Mouse (Mus musculus) urinary bladder, adult 2 months (tissue): Measurements from ENCODE around the gene Fam124a. TPM values are rescaled to one million over a fixed set of nuclear protein-coding genes. Genes with fewer than 3 reads are reported as not detected.
"Not testable (repeated sequence)": the region's sequence is repeated elsewhere in the genome, so short reads cannot be mapped to it uniquely, and the experiment has no call there.

ENCODE experiments used
- DNase-seq: peaks from one replicate; pipeline ENCODE4 v3.0.0; 2022; ENCODE audit warnings: low spot score
- polyA plus RNA-seq: library from polyadenylated mRNA; depleted of rRNA; stranded (reverse); fragments of >200 nt; gene quantifications from 2 replicates; pipeline ENCODE4 v1.2.3, GENCODE M21; 2012

Fam124a gene
- polyA plus RNA-seq, 1 experiment, result 13.8 TPM

DNA sequence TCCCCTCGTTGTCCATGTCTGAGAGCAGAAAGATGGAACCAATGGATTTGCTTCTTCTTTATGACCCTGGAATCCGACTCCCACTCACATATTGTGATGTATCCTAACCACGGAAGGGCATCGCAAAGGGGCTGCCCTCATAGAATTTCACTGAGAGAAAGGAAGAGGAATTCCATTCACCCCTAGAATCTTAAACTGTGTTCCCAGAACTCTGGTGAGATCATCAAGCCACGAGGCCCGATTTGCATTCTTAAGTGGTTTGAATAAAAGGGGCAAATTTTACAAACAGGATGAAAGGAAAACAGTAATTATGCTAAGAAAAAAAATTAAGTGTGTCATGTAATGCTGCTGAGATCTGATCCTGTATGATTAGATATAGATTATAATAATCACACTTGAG lies 19.4 kb downstream of the Fam124a start:
- no peak for DNase-seq

DNA sequence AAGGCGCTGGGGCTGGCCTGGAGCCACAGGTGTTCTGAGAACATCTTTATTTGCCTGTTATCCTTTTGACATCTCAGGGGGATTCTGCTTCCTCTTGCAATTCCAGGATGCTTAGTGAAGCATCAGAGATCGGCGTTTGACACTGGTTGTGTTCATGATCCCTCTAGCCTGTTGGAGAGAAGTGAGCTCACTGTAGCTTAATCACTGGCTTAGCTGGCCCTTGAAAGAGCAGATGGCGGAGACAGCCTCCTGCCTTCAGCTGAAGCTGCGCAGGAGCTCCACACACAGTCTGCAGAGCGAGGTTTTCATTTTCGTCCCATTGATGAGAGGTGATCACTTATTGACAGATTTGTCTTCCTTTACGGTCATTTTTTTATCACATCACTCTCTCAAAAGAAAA lies 20.3 kb downstream of the Fam124a start:
- no peak for DNase-seq

DNA sequence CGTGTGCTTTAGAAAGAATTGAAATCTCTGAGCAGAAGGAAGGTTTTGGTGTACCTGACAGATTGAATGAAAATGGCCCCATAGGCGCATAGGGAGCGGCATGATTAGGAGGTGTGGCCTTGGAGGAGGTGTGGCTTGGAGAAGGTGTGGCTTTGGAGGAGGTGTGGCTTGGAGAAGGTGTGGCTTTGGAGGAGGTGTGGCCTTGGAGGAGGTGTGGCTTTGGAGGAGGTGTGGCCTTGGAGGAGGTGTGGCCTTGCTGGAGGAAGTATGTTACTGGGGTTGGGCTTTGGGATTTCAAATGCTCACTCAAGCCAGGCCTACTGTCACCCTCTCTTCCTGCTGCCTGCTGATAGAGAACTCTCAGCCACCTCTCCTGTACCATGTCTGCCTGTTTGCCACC lies 25.4 kb downstream of the Fam124a start:
- no peak for DNase-seq

DNA sequence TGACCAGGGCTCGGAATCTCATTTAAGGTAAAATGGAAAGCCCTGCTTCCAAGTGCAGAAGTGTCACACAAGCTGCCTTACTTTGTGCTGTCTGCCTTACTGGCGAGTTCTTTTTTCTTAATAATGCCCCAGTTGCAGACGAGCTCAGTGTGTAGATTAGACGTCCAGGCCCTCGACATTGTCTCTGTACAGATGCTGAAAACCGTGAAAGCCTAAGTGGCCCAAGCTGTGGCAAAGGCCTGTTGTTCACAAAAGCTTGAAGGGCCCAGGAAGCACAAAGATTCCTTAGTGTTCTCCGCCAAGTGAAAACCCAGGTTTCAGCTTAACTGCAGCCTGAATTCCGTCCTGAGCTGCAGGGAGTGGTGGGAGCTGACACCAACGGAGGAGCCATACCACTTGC lies 26.2 kb downstream of the Fam124a start:
- no peak for DNase-seq

DNA sequence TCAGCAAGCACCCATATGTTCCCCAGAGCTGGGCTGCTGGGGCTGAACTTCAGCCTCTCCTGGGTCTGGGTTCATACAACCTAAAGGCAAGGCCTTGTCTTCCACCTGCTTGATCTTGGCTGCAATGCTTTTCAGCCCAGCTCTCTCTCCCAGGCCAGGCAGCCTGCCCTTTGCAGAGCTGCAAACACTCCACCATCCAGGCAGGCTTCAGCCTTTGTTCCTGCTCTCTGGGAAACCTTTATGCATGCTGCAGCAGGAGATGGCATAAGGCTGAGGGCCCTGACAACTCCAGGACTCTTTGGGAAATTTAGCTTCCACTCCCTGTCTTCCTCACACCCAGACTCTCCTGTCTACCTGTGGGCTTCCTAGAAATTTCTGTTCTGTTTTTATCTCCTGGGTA lies 29.1 kb downstream of the Fam124a start:
- no peak for DNase-seq

DNA sequence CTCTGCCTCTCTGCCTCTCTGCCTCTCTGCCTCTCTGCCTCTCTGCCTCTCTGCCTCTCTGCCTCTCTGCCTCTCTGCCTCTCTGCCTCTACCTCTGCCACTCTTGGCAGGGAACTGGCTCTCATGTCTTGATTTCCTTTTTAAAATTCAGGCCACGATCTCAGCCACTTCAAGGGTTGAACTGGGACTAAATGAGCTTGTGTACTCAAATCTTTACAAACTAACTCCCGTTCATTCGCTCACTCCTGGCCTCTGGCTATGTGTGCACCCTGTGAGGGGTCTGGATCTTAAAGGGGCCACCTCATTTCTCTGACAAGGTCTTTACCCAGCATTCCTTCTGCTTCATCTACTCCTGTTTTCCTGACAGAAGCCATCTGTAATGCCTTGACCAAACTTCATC lies 29.8 kb downstream of the Fam124a start:
- DNase-seq, result no peak

DNA sequence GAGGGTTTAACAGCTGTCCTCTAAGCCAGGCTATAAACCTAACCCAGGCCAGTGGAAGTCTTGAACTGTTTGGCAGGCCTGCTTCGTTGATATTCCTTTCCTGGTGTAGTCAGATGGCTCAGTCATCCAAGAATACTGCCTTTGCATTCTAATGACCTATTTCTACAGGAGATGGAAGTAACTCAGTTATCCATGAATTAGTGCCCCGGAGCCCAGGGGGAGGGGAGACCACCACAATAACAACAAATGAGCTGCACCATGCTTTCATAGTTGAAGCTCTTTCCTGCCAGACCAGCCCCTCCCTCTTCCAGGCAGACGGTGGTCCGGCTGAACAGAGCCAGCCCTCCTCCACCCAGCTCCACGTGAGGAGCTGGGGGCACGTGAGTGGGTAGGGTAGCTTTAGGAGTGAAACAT lies 44.6 kb downstream of the Fam124a start:
- no peak for DNase-seq

DNA sequence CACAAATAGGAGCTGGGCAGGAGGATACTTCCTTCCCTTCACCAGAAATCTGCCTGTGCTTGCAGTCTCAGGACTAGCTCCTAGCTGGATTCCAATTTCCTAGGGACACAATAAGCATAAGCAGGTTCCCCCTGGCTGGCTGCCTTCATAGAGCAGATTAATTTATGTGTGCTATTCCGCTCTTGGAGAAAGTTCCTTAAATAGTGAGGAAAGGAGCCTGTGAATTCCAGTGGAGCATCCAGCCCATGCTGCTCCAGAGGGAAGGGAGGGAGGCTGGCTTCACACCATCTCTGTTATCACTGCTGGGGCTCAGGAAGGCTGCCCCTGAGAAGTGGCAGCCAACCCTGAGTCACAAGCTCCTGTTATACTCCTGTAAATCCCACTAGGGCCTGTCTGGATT lies 46.7 kb downstream of the Fam124a start:
- DNase-seq, result no peak

DNA sequence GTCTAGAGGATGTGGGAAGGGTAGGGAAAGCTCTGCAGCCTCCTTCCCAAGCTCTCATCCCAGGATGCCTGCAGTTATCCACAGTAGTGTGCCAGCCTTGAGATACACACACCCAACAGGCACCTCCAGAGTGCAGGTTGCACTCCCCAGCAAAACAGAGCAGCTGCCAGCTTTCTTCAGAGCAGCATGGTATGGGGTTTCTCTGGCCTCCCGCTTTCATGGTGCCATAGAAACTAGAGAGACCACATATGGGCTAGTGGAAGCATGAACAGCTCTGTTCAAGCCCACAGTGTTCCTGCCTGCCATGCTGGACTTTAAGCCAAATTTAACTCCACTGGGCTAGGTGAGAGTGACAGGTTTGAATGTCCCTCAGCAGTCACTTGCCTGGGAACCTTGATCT lies 47.3 kb downstream of the Fam124a start:
- DNase-seq, result no peak

DNA sequence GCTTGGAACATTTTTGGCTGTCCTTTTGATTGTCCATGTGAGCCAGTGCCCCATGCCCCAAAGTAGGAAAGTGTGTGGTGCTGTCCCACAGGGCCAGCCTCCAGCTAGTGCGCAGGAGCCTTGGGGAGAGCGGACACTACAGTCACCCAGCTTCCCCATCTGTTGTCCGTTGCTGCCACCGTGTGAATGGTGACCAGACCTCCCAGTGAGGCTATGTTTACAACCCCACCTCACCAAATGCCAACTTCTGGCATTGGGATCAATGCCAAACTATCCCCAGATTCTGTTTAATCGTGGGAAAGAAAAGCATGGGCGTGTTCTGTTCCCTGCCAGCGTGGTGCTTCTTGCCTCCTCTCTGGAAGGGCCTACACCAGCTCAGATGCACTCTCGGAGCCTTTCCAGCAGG lies 52.3 kb downstream of the Fam124a start:
- DNase-seq, result no peak

DNA sequence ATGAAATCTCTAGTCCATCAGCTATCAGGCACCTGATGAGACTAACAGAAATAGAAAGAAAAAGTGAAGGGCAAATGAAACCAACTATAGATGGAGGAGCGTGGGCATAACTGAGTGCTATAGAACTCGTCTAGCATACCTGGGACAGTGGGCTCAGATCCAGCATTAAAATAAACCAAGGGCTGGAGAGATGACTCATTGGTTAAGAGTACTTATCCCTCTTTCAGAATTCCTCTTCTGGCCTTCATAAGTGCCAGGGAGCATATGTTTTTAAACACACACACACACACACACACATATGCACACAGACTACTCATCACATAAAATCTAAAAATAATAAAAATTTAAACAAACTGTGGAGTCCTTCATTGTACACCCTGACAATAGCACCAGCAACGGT lies 54.4 kb downstream of the Fam124a start:
- no peak for DNase-seq

DNA sequence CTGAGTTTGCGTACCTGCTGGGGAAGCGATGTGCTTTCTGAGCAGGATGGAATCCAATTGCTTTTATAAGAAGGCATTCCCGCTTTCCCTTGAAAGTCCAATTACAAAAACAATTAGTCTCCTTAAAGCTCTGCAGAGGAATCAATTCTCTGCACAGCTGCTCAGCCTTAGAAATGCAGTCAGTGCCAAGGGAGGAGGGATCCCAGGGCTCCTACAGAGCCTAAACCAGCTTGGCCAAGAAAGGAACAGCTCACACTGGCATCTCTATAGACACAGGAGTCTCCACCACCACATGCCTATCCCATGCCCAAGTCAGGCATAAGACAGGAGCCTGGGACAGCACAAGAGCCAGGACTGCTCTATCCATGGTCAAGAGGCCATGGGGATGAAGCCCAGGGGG lies 66.9 kb downstream of the Fam124a start:
- no peak for DNase-seq

DNA sequence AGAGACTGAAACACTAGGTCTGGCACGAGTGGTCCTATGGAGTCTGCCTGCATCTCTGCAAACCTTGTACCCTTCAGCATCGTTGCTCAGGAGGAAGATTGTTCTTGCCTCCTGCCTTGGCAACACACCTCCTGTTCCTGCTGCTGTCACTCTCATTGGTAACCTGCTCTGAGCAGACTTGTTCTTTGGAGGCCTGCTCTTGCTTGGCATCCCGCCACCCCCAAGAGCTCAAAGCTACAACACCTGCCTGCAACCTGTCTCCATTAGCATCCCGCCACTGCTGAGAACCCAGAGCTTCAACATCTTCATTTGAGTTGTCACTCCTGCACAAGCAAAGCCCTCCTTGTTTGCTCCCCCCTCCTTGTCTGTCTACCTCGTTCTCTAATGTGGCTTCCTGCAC lies 72.4 kb downstream of the Fam124a start:
- no peak for DNase-seq

DNA sequence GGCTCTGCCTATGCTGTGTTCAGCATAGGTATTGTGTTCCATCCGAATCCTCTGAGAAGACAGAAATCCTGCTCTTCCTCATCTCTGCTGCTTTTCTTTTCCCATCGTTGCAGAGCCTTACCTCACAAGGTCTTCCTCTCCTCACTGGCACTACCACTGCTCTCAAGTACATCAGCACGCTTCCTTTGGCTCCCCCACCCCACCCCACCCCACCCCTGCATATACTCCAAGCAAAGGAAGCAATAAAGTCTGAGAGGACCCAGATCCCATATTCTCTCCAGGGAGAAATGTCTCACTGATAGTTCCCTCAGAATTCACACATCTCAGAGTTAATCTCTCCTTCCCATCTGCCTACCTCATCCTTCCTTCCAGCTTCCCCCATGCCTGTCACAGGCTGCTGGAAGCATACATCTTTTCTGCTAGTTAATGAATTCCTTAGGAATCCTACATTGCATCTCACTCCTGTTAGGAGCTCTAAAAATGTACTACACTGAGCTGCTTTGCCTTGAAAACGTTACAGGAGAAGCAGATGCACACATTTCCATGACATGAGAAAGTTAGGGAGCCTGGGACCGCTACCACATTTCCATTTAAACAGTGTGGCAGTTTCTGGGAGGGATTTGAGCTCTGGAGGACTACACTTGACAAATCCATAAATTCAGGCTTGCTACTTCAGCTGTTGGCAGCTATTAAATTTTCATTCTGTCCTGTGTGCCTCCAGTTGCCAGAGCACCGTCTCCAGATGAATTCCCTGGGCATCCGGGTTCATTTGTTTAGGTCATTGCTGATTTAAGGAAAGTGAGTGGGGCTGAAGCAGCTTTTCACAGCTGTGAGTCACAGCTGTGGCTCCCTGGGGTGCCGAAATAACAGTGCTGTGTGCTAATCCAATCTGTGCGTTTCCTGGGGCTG lies 82.2 kb downstream of the Fam124a start:
- no peak for DNase-seq

DNA sequence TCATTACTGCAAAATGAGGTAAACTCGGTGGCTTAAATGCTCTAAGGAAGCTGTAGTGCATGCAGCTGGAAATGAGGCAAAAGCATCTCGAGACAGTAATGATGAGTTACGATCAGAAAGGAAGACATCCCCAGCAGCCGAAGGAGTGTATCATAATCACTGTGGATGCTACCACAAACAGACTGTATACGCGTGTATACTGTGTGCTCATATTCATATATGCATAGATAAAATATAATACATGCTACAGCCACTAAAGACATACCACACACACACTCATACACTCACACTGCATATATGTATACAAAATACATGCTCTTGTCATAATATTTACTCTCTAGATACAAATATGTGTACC lies 82.8 kb downstream of the Fam124a start:
- DNase-seq, result no peak

DNA sequence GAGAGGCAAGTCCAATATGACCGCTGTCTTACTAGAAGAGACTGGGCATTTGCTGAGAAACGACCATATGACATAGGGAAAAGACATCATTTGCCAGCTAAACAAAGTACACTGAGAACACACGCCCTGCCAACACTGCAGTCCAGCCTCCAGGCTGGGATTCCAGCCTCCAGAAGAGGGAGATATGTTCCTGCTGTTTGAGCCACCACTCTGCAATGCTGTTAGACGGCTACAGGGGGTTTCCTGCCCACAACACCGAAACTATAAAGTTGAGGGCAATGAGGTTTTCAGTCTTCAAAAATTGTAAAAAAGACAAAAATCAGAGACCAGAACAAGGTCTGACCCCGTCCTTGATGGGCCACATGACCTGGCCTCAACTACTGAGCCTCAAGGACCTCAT lies 83.6 kb downstream of the Fam124a start:
- no peak for DNase-seq

DNA sequence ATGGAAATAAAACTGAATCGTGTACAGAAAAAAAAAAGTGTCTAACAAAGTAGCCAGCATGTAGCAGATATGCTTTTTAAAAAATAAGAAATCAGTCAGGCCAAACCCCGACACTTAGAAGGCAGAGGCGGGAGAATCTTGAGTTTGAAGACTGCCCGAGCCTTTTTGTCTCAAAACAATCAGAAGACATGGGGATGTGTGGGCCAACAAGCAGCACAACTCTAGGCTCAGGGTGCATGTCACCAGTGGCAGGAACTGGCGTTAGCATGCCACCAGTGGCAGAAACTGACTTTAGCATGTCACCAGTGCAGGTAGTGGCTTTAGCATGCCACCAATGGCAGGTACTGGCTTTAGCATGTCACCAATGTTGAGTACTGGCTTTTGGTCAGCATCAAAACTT lies 84.0 kb downstream of the Fam124a start:
- DNase-seq, result no peak

DNA sequence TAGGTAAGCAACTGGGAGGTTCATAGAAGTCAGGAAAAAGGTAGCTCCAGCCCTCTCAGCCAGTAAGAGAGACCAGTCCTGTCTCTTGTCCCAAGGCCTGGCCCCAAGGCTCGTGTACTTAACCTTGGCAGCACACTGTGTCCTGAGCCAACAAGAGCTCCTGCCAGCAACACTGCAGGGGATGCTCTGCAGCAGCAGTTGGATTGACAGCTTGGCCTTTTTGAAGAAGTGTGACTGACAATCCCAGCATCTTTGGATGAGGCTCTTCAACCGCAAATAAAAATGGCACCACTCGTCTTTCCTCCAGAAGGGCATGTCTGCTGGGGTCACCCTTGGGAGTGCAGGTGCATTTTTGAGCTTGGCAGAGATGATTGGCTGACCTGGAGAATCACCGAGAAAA lies 84.9 kb downstream of the Fam124a start:
- DNase-seq, result no peak

DNA sequence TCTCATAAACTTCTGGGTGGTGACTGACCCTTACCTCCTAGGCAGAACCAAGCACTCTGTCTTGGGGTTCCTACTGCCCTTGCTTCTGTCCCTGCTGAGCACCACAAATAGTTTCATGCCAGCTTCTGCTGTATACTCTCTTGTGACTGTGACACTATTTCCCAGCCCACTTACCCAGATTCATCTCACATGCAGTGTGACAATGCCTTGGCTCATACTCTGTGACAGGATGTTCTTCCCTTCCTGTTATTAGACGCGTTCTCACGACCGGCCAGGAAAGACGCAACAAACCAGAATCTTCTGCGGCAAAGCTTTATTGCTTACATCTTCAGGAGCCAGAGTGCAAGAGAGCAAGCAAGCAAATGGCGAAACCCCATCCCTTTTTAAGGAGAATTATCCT lies 86.8 kb downstream of the Fam124a start:
- DNase-seq, result not testable (repeated sequence)

DNA sequence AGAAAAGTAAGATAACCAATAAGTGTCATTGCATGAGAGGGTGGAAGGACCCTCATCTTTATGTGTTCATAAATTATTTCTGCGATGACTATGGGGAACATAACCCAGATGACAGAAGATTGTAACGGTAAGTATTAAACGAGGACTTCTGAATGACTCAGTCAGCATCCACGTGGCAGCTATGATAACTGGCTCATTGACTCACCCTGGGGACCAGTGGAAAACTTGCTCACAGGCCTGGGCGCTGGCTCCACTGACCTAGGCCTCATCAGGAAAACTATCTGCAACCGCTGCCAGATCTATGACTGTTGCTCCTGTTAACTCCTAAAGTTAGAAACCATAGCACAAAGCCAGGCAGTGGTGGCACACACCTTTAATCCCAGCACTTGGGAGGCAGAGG lies 92.9 kb downstream of the Fam124a start:
- DNase-seq, result no peak

DNA sequence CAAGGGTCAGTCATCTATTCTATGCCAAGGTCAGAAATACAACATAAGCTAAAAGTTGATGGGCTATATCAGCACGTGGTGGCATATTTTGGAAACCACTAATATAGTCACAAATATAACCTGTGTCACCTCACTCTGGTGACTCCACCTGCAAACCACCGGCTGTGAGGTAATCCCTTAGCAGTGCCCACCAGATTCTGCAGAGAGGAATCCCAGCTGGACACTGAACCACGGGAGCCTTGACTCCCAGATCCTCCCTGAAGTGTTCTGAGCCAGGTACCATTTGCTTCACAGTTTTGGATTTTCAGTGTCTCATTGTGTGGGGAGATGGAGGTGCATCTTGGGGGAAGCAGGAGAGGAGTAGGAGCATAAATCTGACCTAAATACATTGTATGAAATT lies 94.8 kb downstream of the Fam124a start:
- no peak for DNase-seq

DNA sequence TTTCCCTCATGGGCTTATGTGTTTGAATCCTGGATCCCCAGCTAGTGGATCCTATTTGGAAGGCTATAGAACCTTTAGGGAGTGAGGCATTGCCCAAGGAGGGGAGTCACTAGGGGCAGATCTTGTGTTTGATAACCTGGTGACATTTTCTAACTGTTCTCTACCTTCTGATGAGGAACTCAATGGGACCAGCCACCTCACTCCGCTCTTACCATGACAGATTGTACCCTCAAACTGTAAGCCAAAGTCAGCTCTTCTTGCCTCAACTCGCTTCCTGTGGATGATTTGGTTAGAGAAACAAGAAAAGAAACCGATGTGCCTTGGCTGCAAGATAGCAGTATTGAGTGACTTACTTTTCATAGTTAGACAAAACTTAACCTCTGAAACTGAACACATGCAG lies 96.2 kb downstream of the Fam124a start:
- no peak for DNase-seq

DNA sequence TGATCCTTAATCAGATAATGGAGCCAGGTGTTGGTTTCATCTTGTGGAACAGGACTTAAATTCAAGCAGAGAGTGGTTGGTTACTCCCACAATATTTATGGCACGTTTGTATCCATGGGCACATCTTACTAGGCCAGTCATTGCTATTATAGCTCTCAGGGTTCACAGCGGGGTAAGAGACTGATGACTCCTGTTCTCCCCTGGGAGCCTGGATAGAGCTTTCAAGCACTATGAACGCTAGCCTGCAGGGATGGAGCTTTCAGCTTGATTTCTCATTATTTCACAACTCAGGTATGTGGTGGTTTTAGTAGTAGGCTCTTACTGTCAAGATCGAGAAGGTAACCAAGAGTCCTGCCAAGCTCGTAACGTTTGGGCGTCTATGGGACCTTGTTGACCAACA lies 100.5 kb downstream of the Fam124a start:
- no peak for DNase-seq

DNA sequence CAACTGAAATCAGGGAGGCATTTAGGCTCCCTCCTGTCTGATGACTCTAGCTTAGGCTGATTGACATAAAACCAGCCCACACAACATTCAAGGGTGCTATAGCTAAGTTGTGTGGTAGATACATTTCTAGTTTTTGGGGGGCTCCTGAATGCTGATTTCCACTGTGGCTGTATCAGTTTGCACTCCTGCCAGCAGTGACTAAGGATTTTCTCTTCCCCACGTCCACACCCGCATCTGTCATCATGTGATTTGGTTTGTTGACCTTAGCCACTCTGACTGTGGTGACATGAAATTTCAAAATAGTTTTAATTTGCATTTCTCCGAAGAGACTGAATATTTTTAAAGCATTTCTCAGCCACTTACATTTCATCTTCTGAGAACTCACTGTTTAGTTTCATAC lies 101.9 kb downstream of the Fam124a start:
- no peak for DNase-seq
